Mouse (Mus musculus): ENCODE results near the gene Zscan12. TPM values are rescaled to one million over a fixed set of nuclear protein-coding genes. Genes with fewer than 3 reads are reported as not detected.

The Zscan12 gene
- 9.8 TPM for polyA plus RNA-seq (2014; fragmentation: Illumina TruSeq; extraction: RNeasy Lipid Tissue Mini Kit (QIAGEN cat#74804); ENCODE audit: low read depth, low replicate concordance)

DNA sequence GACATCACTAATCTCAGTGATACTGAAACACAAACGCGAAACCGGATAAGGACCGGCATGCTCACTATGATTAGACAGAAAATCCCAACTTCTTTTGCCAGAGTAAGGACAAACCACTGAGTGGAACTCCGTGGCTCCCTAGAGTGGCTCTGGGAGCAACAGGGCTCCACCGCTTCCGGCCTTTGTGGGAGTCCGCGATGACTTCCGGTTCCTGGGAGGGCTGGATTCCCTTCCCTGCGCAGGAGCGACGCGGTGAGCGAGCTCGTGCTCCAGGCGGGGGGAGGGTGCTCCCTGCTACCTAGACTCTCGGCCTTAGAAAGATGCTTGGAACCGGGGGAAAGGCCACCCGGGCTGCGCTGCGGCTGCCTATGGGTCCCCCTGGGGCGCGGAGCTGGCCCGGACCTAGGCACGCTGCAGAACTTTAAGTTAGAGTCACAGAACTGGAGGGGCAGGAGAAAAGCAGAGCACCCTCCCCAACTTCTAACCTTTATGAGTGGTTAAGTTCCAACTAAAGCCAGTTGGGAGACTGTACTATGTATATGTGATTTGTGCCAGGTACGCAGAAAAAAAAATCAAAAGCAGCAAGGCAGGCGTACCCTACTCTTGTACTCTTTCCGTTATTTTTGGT is at the start of gene Zscan12:
Gene Zscan12 (plus strand): TSS at position 200 of the 628 bp plus-strand sequence.

DNA sequence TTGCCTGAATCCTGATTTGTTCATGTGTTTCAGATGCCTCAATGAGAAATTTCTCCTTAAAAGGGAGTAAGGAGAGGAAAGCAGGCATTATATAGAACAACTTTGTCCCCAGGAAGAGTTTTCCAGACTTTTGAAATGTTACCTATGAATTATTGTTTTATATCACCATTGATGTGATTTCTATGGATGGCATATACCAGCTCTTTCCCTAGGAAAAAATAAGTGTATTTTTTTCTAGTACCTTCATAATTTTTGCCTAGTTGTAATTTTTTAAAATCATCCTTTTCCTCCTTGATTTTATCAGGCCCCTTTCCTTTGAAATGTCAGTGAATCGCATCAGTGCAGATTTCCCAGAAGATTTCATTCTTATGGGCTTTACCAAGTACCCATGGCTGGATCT is 16.0 kb upstream of the Zscan12 start, which contains the start of gene Olfr1367:
Gene Olfr1367 (plus strand): TSS at position 301 of the 400 bp plus-strand sequence.

DNA sequence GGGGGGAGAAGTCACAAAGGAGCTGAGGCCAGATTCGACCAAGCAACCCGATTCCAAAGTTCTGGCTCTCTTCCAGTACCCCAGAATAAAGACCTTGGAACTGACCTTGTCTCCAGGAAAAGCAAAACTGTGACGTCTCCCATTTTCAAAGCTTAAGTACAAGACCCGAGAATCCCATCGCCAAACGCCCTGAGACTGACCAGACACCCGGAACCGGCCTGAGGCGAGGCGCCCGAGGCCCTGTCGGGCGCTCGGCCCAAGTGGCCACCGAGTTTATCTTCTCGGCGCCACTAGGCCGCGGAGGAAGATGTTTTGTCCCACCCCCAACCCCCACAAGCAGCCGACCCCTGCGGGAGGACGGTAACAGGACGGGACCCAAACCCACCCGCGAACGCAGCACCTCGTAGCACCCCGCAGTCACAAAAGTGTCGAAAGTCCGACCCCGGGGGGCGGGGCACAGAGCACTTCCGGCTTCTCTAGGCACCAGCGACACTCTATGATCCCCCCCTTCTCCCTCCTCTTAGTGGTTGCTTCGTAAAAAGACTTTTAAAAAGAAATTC is 39.7 kb downstream of the Zscan12 start, which contains the start of gene Zkscan3:
Gene Zkscan3 (minus strand): TSS at position 469 of the 560 bp plus-strand sequence.

Other genes starting within 250 kb of the Zscan12 start
- not detected for gene Olfr263, start 233.2 kb upstream of the Zscan12 start, polyA plus RNA-seq (2014; fragmentation: Illumina TruSeq; extraction: RNeasy Lipid Tissue Mini Kit (QIAGEN cat#74804); ENCODE audit: low read depth, low replicate concordance)
- not detected for gene Olfr1368, start 217.0 kb upstream of the Zscan12 start, polyA plus RNA-seq (2014; fragmentation: Illumina TruSeq; extraction: RNeasy Lipid Tissue Mini Kit (QIAGEN cat#74804); ENCODE audit: low read depth, low replicate concordance)
- 21.5 TPM for gene Trim27, start 183.4 kb upstream of the Zscan12 start, polyA plus RNA-seq (2014; fragmentation: Illumina TruSeq; extraction: RNeasy Lipid Tissue Mini Kit (QIAGEN cat#74804); ENCODE audit: low read depth, low replicate concordance)
- not detected for gene Gpx5, start 70.1 kb upstream of the Zscan12 start, polyA plus RNA-seq (2014; fragmentation: Illumina TruSeq; extraction: RNeasy Lipid Tissue Mini Kit (QIAGEN cat#74804); ENCODE audit: low read depth, low replicate concordance)
- gene Gpx6, start 50.7 kb upstream of the Zscan12 start, polyA plus RNA-seq (2014; fragmentation: Illumina TruSeq; extraction: RNeasy Lipid Tissue Mini Kit (QIAGEN cat#74804); ENCODE audit: low read depth, low replicate concordance) = 104 TPM
- not detected for gene Olfr1367, start 15.9 kb upstream of the Zscan12 start, polyA plus RNA-seq (2014; fragmentation: Illumina TruSeq; extraction: RNeasy Lipid Tissue Mini Kit (QIAGEN cat#74804); ENCODE audit: low read depth, low replicate concordance)
- gene Zkscan3, start 39.9 kb downstream of the Zscan12 start, polyA plus RNA-seq (2014; fragmentation: Illumina TruSeq; extraction: RNeasy Lipid Tissue Mini Kit (QIAGEN cat#74804); ENCODE audit: low read depth, low replicate concordance) = 62.6 TPM
- 7.0 TPM for gene Pgbd1, start 78.2 kb downstream of the Zscan12 start, polyA plus RNA-seq (2014; fragmentation: Illumina TruSeq; extraction: RNeasy Lipid Tissue Mini Kit (QIAGEN cat#74804); ENCODE audit: low read depth, low replicate concordance)
- 67.5 TPM for gene Zscan26, start 90.9 kb downstream of the Zscan12 start, polyA plus RNA-seq (2014; fragmentation: Illumina TruSeq; extraction: RNeasy Lipid Tissue Mini Kit (QIAGEN cat#74804); ENCODE audit: low read depth, low replicate concordance)
- gene Nkapl, start 105.7 kb downstream of the Zscan12 start, polyA plus RNA-seq (2014; fragmentation: Illumina TruSeq; extraction: RNeasy Lipid Tissue Mini Kit (QIAGEN cat#74804); ENCODE audit: low read depth, low replicate concordance) = 1.5 TPM
- gene Zkscan4, start 116.1 kb downstream of the Zscan12 start, polyA plus RNA-seq (2014; fragmentation: Illumina TruSeq; extraction: RNeasy Lipid Tissue Mini Kit (QIAGEN cat#74804); ENCODE audit: low read depth, low replicate concordance) = 1.5 TPM
- not detected for gene Gm10065, start 116.6 kb downstream of the Zscan12 start, polyA plus RNA-seq (2014; fragmentation: Illumina TruSeq; extraction: RNeasy Lipid Tissue Mini Kit (QIAGEN cat#74804); ENCODE audit: low read depth, low replicate concordance)
- gene AK157302, start 132.4 kb downstream of the Zscan12 start, polyA plus RNA-seq (2014; fragmentation: Illumina TruSeq; extraction: RNeasy Lipid Tissue Mini Kit (QIAGEN cat#74804); ENCODE audit: low read depth, low replicate concordance) = 4.2 TPM
- not detected for gene Gm11273, start 138.6 kb downstream of the Zscan12 start, polyA plus RNA-seq (2014; fragmentation: Illumina TruSeq; extraction: RNeasy Lipid Tissue Mini Kit (QIAGEN cat#74804); ENCODE audit: low read depth, low replicate concordance)
- gene Zkscan8, start 168.3 kb downstream of the Zscan12 start, polyA plus RNA-seq (2014; fragmentation: Illumina TruSeq; extraction: RNeasy Lipid Tissue Mini Kit (QIAGEN cat#74804); ENCODE audit: low read depth, low replicate concordance) = 26.7 TPM
- not detected for gene Olfr1366, start 180.0 kb downstream of the Zscan12 start, polyA plus RNA-seq (2014; fragmentation: Illumina TruSeq; extraction: RNeasy Lipid Tissue Mini Kit (QIAGEN cat#74804); ENCODE audit: low read depth, low replicate concordance)
- gene Olfr1535, start 197.1 kb downstream of the Zscan12 start, polyA plus RNA-seq (2014; fragmentation: Illumina TruSeq; extraction: RNeasy Lipid Tissue Mini Kit (QIAGEN cat#74804); ENCODE audit: low read depth, low replicate concordance) = not detected
- gene Olfr1364, start 218.9 kb downstream of the Zscan12 start, polyA plus RNA-seq (2014; fragmentation: Illumina TruSeq; extraction: RNeasy Lipid Tissue Mini Kit (QIAGEN cat#74804); ENCODE audit: low read depth, low replicate concordance) = not detected

Measured in kidney, adult 10 weeks (tissue).